Mouse (Mus musculus): ENCODE data around the gene Klhl31.

Gene Klhl31

DNA sequence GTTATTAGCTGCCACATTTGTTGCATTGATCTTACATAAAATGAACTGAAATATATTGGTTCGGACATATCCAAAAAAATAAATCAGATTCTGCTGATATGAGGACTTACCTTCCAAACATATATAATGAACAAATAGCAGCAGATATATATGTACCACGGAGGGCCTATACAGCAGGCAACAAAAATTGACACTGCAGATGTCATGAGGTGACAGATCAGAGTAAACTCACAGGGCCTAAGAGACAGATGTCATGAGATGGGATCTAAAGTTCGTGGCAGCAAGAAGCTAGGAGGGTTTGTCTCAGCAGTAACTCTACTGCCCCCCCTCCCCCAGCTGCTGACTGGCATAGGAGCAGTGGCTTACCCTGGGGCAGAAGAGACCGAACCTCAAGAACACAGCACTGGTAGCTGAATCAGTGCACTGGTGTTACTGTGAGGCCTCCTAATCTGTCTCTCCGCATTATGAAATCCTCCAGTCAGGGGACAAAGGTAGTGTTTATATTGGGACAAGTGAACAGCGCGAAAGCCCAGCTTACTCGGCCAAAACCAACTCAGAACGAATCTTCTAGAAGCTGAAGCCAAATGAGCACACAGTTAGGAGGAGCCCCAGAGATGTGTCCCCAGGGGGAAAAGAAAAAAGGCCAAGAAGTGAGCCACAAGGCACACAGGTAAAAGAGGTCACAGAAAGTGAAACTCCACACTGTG is 71.3 kb downstream of the Klhl31 start:
- no peak for DNase-seq

GRCm38 (mm10) chr9:77708950-77709349 is 72.7 kb downstream of the Klhl31 start:
- DNase-seq, result no peak

All from right cerebral cortex, adult 18-20 months (tissue).